Mouse (Mus musculus) adrenal gland, postnatal 10 days (tissue): ENCODE measurements at regions not wholly inside any gene's neighbourhood (a gene's known extent, or its start where the extent isn't known, plus 50 kb on each side); places are given as distances from the start of the nearest gene placed in this dataset.

Source experiments
- DNase-seq: peaks from one replicate; pipeline ENCODE4 v3.0.0; 2021; ENCODE audit warnings: mixed read lengths

- DNase-seq = no peak
These were observed 59.0 kb upstream of the Ntm start for GRCm38 (mm10) chr9:30021981-30022380.

- DNase-seq = no peak
These were observed 62.3 kb upstream of the Ntm start for GRCm38 (mm10) chr9:30025275-30025674.

GRCm38 (mm10) chr9:30026939-30027338 lies 64.0 kb upstream of the Ntm start:
- no peak for DNase-seq

- DNase-seq = peak; percentile 16
These were observed 77.5 kb upstream of the Ntm start for GRCm38 (mm10) chr9:30040396-30040795.

GRCm38 (mm10) chr9:30064551-30064950 lies 101.6 kb upstream of the Ntm start:
- DNase-seq = no peak

- no peak for DNase-seq
These were observed 105.0 kb upstream of the Ntm start for GRCm38 (mm10) chr9:30067980-30068379.

- DNase-seq = no peak
These were observed 112.3 kb upstream of the Ntm start for GRCm38 (mm10) chr9:30075233-30075632.

- DNase-seq = no peak
These were observed 113.1 kb upstream of the Ntm start for GRCm38 (mm10) chr9:30076006-30076405.

- DNase-seq = no peak
These were observed 113.5 kb upstream of the Ntm start for GRCm38 (mm10) chr9:30076482-30076881.

- DNase-seq = no peak
These were observed 139.0 kb upstream of the Ntm start for GRCm38 (mm10) chr9:30101942-30102341.

GRCm38 (mm10) chr9:30122371-30122770 lies 159.4 kb upstream of the Ntm start:
- DNase-seq = no peak

- DNase-seq = no peak
These were observed 166.2 kb upstream of the Ntm start for GRCm38 (mm10) chr9:30129151-30129550.

- DNase-seq = no peak
These were observed 168.7 kb upstream of the Ntm start for GRCm38 (mm10) chr9:30131626-30132025.

GRCm38 (mm10) chr9:30134303-30134702 lies 171.4 kb upstream of the Ntm start:
- no peak for DNase-seq

GRCm38 (mm10) chr9:30137611-30138287 lies 174.8 kb upstream of the Ntm start:
- DNase-seq = peak; percentile 91

- peak; percentile 88 for DNase-seq
These were observed 177.2 kb upstream of the Ntm start for GRCm38 (mm10) chr9:30140188-30140587.

- no peak for DNase-seq
These were observed 178.2 kb upstream of the Ntm start for GRCm38 (mm10) chr9:30141186-30141585.

GRCm38 (mm10) chr9:30142806-30143458 lies 180.0 kb upstream of the Ntm start:
- no peak for DNase-seq

GRCm38 (mm10) chr9:30149481-30150468 lies 186.8 kb upstream of the Ntm start:
- DNase-seq = no peak

GRCm38 (mm10) chr9:30151173-30151572 lies 188.2 kb upstream of the Ntm start:
- no peak for DNase-seq

- no peak for DNase-seq
These were observed 203.4 kb upstream of the Ntm start for GRCm38 (mm10) chr9:30166235-30166752.

GRCm38 (mm10) chr9:30167223-30167622 lies 204.3 kb upstream of the Ntm start:
- DNase-seq = no peak

GRCm38 (mm10) chr9:30174646-30175045 lies 211.7 kb upstream of the Ntm start:
- DNase-seq = no peak
